Mouse (Mus musculus) embryonic fibroblast, embryonic 13.5 days (primary cell): ENCODE measurements at regions not wholly inside any gene's neighbourhood (a gene's known extent, or its start where the extent isn't known, plus 50 kb on each side); places are given as distances from the start of the nearest gene placed in this dataset.

Experiments used
- CTCF ChIP-seq: IDR thresholded peaks from 2 replicates; pipeline ENCODE4 v1.5.1; 2011; ENCODE audit warnings: mild to moderate bottlenecking, control low read depth, low read length, moderate library complexity, borderline replicate concordance; ENCODE audit not compliant: insufficient read depth
- POLR2A ChIP-seq: IDR thresholded peaks from 2 replicates; pipeline ENCODE4 v1.6.1; 2011; ENCODE audit warnings: low read depth, mild to moderate bottlenecking, control low read depth, low read length, moderate library complexity

DNA sequence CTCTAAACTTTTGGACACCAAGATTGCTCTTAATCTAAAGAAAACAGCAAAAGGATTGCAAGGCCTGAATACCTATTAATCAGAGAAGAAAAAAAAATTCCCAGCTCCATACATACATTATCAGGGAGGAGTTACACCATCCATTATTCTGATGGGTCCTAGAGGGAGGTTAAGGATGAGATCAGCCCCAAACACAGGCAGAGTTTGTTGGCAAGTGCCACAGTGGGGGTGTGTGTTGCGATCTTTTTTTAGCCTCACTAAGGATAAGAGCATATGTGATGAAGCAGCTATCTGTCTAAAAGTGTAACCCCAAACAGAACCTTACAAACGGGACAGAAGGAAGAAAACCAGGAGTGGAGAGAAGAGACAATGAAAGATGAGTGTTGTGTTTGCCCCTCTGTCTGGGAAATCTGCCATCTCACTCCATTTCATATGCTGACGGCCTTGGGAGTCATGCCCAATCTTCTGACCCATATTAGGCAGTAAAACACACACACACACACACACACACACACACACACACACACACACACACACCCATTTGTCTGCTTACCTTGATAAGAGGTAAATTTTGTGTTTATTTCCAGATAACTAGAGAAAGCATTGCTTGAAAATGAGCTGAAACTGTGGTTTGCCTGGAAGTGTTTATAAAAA lies 61.4 kb upstream of the Adamts9 start:
- TF ChIP-seq CTCF = no peak
- no peak for TF ChIP-seq POLR2A
